Mouse (Mus musculus): ENCODE data around the gene Olfr576. TPM values are rescaled to one million over a fixed set of nuclear protein-coding genes. Genes with fewer than 3 reads are reported as not detected.

The Olfr576 gene
- total RNA-seq, 1 experiment from 2014 or later, result not detected

Other genes with a start within 250 kb of the Olfr576 start
- gene Olfr33, start 243.6 kb upstream of the Olfr576 start, total RNA-seq (2017), result not detected in 2 replicates
- not detected in 2 replicates for gene Olfr559, start 235.2 kb upstream of the Olfr576 start, total RNA-seq (2017)
- gene Olfr560, start 203.3 kb upstream of the Olfr576 start, total RNA-seq (2017), result 0.37 TPM in 1 of 2 replicates, not detected in the other
- gene Olfr78, start 203.2 kb upstream of the Olfr576 start, total RNA-seq (2017), result 0.12 TPM in 1 of 2 replicates, not detected in the other
- gene Olfr561, start 191.4 kb upstream of the Olfr576 start, total RNA-seq (2017), result not detected in 2 replicates
- gene Olfr564, start 159.2 kb upstream of the Olfr576 start, total RNA-seq (2017), result not detected in 2 replicates
- gene Olfr566, start 103.9 kb upstream of the Olfr576 start, total RNA-seq (2017), result not detected in 2 replicates
- not detected in 2 replicates for gene Olfr568, start 85.5 kb upstream of the Olfr576 start, total RNA-seq (2017)
- not detected in 2 replicates for gene Olfr569, start 71.8 kb upstream of the Olfr576 start, total RNA-seq (2017)
- gene Olfr570, start 68.1 kb upstream of the Olfr576 start, total RNA-seq (2017), result not detected in 2 replicates
- gene Olfr571, start 45.1 kb upstream of the Olfr576 start, total RNA-seq (2017), result not detected in 2 replicates
- gene Olfr572, start 38.3 kb upstream of the Olfr576 start, total RNA-seq (2017), result not detected in 2 replicates
- gene Olfr573-ps1, start 20.1 kb upstream of the Olfr576 start, total RNA-seq (2017), result not detected in 2 replicates
- not detected in 2 replicates for gene Olfr574, start 14.2 kb upstream of the Olfr576 start, total RNA-seq (2017)
- not detected in 2 replicates for gene Olfr575, start 3.9 kb upstream of the Olfr576 start, total RNA-seq (2017)
- gene Olfr577, start 13.3 kb downstream of the Olfr576 start, total RNA-seq (2017), result not detected in 2 replicates
- gene Olfr578, start 26.7 kb downstream of the Olfr576 start, total RNA-seq (2017), result not detected in 2 replicates
- gene Olfr582, start 75.4 kb downstream of the Olfr576 start, total RNA-seq (2017), result not detected in 2 replicates
- gene Olfr583, start 88.6 kb downstream of the Olfr576 start, total RNA-seq (2017), result not detected in 2 replicates
- gene Olfr584, start 119.2 kb downstream of the Olfr576 start, total RNA-seq (2017), result not detected in 2 replicates
- gene Olfr585, start 135.1 kb downstream of the Olfr576 start, total RNA-seq (2017), result not detected in 2 replicates
- not detected in 2 replicates for gene Olfr586, start 163.0 kb downstream of the Olfr576 start, total RNA-seq (2017)
- gene Olfr588-ps1, start 178.2 kb downstream of the Olfr576 start, total RNA-seq (2017), result not detected in 2 replicates
- gene Olfr589, start 193.7 kb downstream of the Olfr576 start, total RNA-seq (2017), result not detected in 2 replicates
- not detected in 2 replicates for gene Olfr591, start 215.7 kb downstream of the Olfr576 start, total RNA-seq (2017)
- gene Olfr592, start 222.1 kb downstream of the Olfr576 start, total RNA-seq (2017), result not detected in 2 replicates
- not detected in 2 replicates for gene Olfr593, start 249.2 kb downstream of the Olfr576 start, total RNA-seq (2017)

Data from neutrophil, adult 5-6 weeks (primary cell).